In genomic region chr6:88342965-88343364, GRCm38 (mm10) we compare ENCODE assay signal across 10 mouse cellular contexts.
DNase-seq lines count a peak whose midpoint lies in the region; ATAC-seq lines count a peak whose summit lies in the region.
"Had no signal": no experiment of that assay in that cellular context is flagged by ENCODE, and none has a peak within 500 bp of the region (broad histone marks: within the 10 kb centered on the region; RNA-seq: fewer than 3 reads in every experiment).

No protein-coding gene starts in this region.

- 70% methylated on average over 3 of the region's 3 CpGs for WGBS in heart, embryonic 12.5 days
- 76% methylated on average over 3 of the region's 3 CpGs for WGBS in lung, embryonic 16.5 days
- WGBS in intestine, embryonic 16.5 days: 75% methylated on average over 3 of the region's 3 CpGs
- WGBS in stomach, embryonic 14.5 days: 60% methylated on average over 3 of the region's 3 CpGs

- no peak for DNase-seq in heart, postnatal 25 days (ENCODE audit: low spot score)
- DNase-seq in lung, postnatal 10 days: no peak
- DNase-seq in left cerebral cortex, adult 11 months (ENCODE audit: low spot score): no peak
- DNase-seq in frontal cortex, postnatal 25 days (ENCODE audit: low spot score in 2 of 2): no peak

- H3K27ac ChIP-seq in heart, embryonic 12.5 days (ENCODE audit: poor library complexity, severe bottlenecking): peak overlapping the region; percentile 78; the same call in 1 of the 2 replicates
- H3K27ac ChIP-seq in lung, embryonic 16.5 days (ENCODE audit: low read length): peak overlapping the region; percentile 91
- peak overlapping the region; percentile 55 for H3K27ac ChIP-seq in intestine, embryonic 16.5 days (ENCODE audit: low read length)
- peak overlapping the region; percentile 92 for H3K27ac ChIP-seq in stomach, embryonic 14.5 days (ENCODE audit: low read length)
- H3K27ac ChIP-seq: left cerebral cortex, adult 2 months had no signal

- no peak overlapping the region for H3K4me3 ChIP-seq in heart, embryonic 12.5 days
- no peak overlapping the region for H3K4me3 ChIP-seq in lung, embryonic 16.5 days (ENCODE audit: low read length)
- no peak overlapping the region for H3K4me3 ChIP-seq in intestine, embryonic 16.5 days (ENCODE audit: low read length)
- no peak overlapping the region for H3K4me3 ChIP-seq in stomach, embryonic 14.5 days (ENCODE audit: low read depth, low read length)
- H3K4me3 ChIP-seq: left cerebral cortex, adult 2 months had no signal

- no peaks in the 10 kb centered on the region for H3K9me3 ChIP-seq in heart, embryonic 12.5 days (replicated peaks)
- no peaks in the 10 kb centered on the region for H3K9me3 ChIP-seq in lung, embryonic 16.5 days (ENCODE audit: control insufficient read depth, low read length)
- no peaks in the 10 kb centered on the region for H3K9me3 ChIP-seq in intestine, embryonic 16.5 days (ENCODE audit: control insufficient read depth, low read length)
- H3K9me3 ChIP-seq in stomach, embryonic 14.5 days (ENCODE audit: control insufficient read depth, low read depth, low read length): no peaks in the 10 kb centered on the region

- H3K36me3 ChIP-seq in heart, embryonic 12.5 days: no peaks in the 10 kb centered on the region
- no peaks in the 10 kb centered on the region for H3K36me3 ChIP-seq in lung, embryonic 16.5 days (ENCODE audit: control insufficient read depth, insufficient read depth, low read length)
- H3K36me3 ChIP-seq in intestine, embryonic 16.5 days (ENCODE audit: control insufficient read depth, insufficient read depth, low read length): no peaks in the 10 kb centered on the region
- H3K36me3 ChIP-seq in stomach, embryonic 14.5 days (ENCODE audit: control insufficient read depth, insufficient read depth, low read length): no peaks in the 10 kb centered on the region; the same call in 1 of the 2 replicates

- peaks cover 32% of the 10 kb centered on the region for H3K4me1 ChIP-seq in heart, embryonic 12.5 days (replicated peaks)
- peaks cover 20% of the 10 kb centered on the region for H3K4me1 ChIP-seq in lung, embryonic 16.5 days (replicated peaks; ENCODE audit: control insufficient read depth, insufficient read depth, low read length)
- peaks cover 19% of the 10 kb centered on the region for H3K4me1 ChIP-seq in intestine, embryonic 16.5 days (ENCODE audit: control insufficient read depth, insufficient read depth, low read length)
- peaks cover 29% of the 10 kb centered on the region for H3K4me1 ChIP-seq in stomach, embryonic 14.5 days (ENCODE audit: control insufficient read depth, insufficient read depth, low read length)

- H3K9ac ChIP-seq in heart, embryonic 12.5 days: no peak overlapping the region
- H3K9ac ChIP-seq in lung, embryonic 16.5 days (ENCODE audit: low read length): no peak overlapping the region
- H3K9ac ChIP-seq in intestine, embryonic 16.5 days (ENCODE audit: low read depth, low read length): no peak overlapping the region
- H3K9ac ChIP-seq in stomach, embryonic 14.5 days (replicated peaks; ENCODE audit: low read depth, low read length): no peak overlapping the region

- H3K27me3 ChIP-seq in heart, embryonic 12.5 days (replicated peaks): no peaks in the 10 kb centered on the region
- no peaks in the 10 kb centered on the region for H3K27me3 ChIP-seq in lung, embryonic 16.5 days (ENCODE audit: control insufficient read depth, insufficient read depth, low read depth, low read length)
- no peaks in the 10 kb centered on the region for H3K27me3 ChIP-seq in intestine, embryonic 16.5 days (replicated peaks; ENCODE audit: control insufficient read depth, insufficient read depth, low read length)
- H3K27me3 ChIP-seq in stomach, embryonic 14.5 days (ENCODE audit: control insufficient read depth, insufficient read depth, low read length): no peaks in the 10 kb centered on the region
- H3K27me3 ChIP-seq: Patski had no signal

- H3K4me2 ChIP-seq in heart, embryonic 12.5 days: no peak overlapping the region
- no peak overlapping the region for H3K4me2 ChIP-seq in lung, embryonic 16.5 days (ENCODE audit: low read depth, low read length)
- H3K4me2 ChIP-seq in intestine, embryonic 16.5 days (ENCODE audit: low read depth, low read length): no peak overlapping the region
- H3K4me2 ChIP-seq in stomach, embryonic 14.5 days (replicated peaks; ENCODE audit: low read depth, low read length): no peak overlapping the region

- ATAC-seq in heart, embryonic 12.5 days (ENCODE audit: insufficient number of reproducible peaks, low FRiP score): no peak
- peak; percentile 31; the same call in 1 of the 2 replicates for ATAC-seq in lung, embryonic 16.5 days (ENCODE audit: low read depth)
- ATAC-seq in intestine, embryonic 16.5 days: peak; percentile 19; the same call in 1 of the 2 replicates
- ATAC-seq in stomach, embryonic 14.5 days (ENCODE audit: insufficient number of reproducible peaks, insufficient read depth, low FRiP score, low read depth): no peak
- ATAC-seq: Patski had no signal

- intact Hi-C loops in heart, postnatal 25 days (cut with DNase I): no loop called here

Comparison
In these comparisons a context has a peak if more than half of its experiments do, and no peak if none do; other contexts are left out.
1. ATAC-seq: peak in lung, embryonic 16.5 days (single experiment) and intestine, embryonic 16.5 days (single experiment); none in heart, embryonic 12.5 days (single experiment) and stomach, embryonic 14.5 days (single experiment).
2. Peak in every context shown above with its lines, with median percentiles within 50 percentile points of each other: H3K27ac ChIP-seq.